Mouse (Mus musculus) cerebellum, postnatal 25 days (tissue): Measurements from ENCODE around the gene Elmo1.
"Not testable (repeated sequence)": the region's sequence is repeated elsewhere in the genome, so short reads cannot be mapped to it uniquely, and the experiment has no call there.

ENCODE experiments used
- DNase-seq, 2 experiments: peaks; one replicate each; pipeline ENCODE4 v3.0.0; 2021; ENCODE audit warnings: mixed read lengths in 2 of 2

Gene Elmo1

GRCm38 (mm10) chr13:20549983-20550382, 459.6 kb downstream of the Elmo1 start:
- no peak for DNase-seq

- peak in 1 of 2 experiments; percentile 24 for DNase-seq
Measured at GRCm38 (mm10) chr13:20551559-20551958, 461.2 kb downstream of the Elmo1 start.

GRCm38 (mm10) chr13:20555853-20556452, 465.6 kb downstream of the Elmo1 start:
- DNase-seq = no peak

GRCm38 (mm10) chr13:20556739-20557138, 466.3 kb downstream of the Elmo1 start:
- DNase-seq = no peak

GRCm38 (mm10) chr13:20557156-20557555, 466.8 kb downstream of the Elmo1 start:
- no peak for DNase-seq

- DNase-seq = peak; percentile 56 to 66
Measured at GRCm38 (mm10) chr13:20558376-20558775, 468.0 kb downstream of the Elmo1 start.

GRCm38 (mm10) chr13:20564414-20564813, 474.0 kb downstream of the Elmo1 start:
- DNase-seq = no peak

GRCm38 (mm10) chr13:20575186-20575585, 484.8 kb downstream of the Elmo1 start:
- DNase-seq = no peak

GRCm38 (mm10) chr13:20585868-20586267, 495.5 kb downstream of the Elmo1 start:
- no peak for DNase-seq

GRCm38 (mm10) chr13:20586462-20586861, 496.1 kb downstream of the Elmo1 start:
- no peak for DNase-seq

GRCm38 (mm10) chr13:20590983-20591382, 500.6 kb downstream of the Elmo1 start:
- peak; percentile 26 to 32 for DNase-seq

GRCm38 (mm10) chr13:20597307-20597706, 506.9 kb downstream of the Elmo1 start:
- DNase-seq = peak; percentile 28 to 41

GRCm38 (mm10) chr13:20598618-20599017, 508.2 kb downstream of the Elmo1 start:
- DNase-seq = no peak

GRCm38 (mm10) chr13:20600246-20600645, 509.9 kb downstream of the Elmo1 start:
- no peak for DNase-seq

- DNase-seq = no peak
Measured at GRCm38 (mm10) chr13:20601421-20601820, 511.0 kb downstream of the Elmo1 start.

- DNase-seq = peak; percentile 30 to 45
Measured at GRCm38 (mm10) chr13:20606891-20607290, 516.5 kb downstream of the Elmo1 start.

- no peak for DNase-seq
Measured at GRCm38 (mm10) chr13:20609003-20609688, 518.8 kb downstream of the Elmo1 start.

- no peak for DNase-seq
Measured at GRCm38 (mm10) chr13:20615596-20616469, 525.4 kb downstream of the Elmo1 start.

- no peak for DNase-seq
Measured at GRCm38 (mm10) chr13:20619946-20620345, 529.5 kb downstream of the Elmo1 start.

- DNase-seq = no peak
Measured at GRCm38 (mm10) chr13:20623071-20623850, 532.9 kb downstream of the Elmo1 start.

GRCm38 (mm10) chr13:20627796-20628195, 537.4 kb downstream of the Elmo1 start:
- no peak for DNase-seq

- no peak for DNase-seq
Measured at GRCm38 (mm10) chr13:20632477-20632876, 542.1 kb downstream of the Elmo1 start.

- not testable (repeated sequence) for DNase-seq
Measured at GRCm38 (mm10) chr13:20634679-20635078, 544.3 kb downstream of the Elmo1 start.
